Mouse (Mus musculus) T-helper 1 cell (primary cell): ENCODE measurements at regions not wholly inside any gene's neighbourhood (a gene's known extent, or its start where the extent isn't known, plus 50 kb on each side); places are given as distances from the start of the nearest gene placed in this dataset.

Experiments
- in situ Hi-C: fragments of 300-600 bp; cut with MboI, MseI; formaldehyde crosslinking; loops from one replicate; pipeline ENCODE4 v1.15.1; 2025; ENCODE audit warnings: high pct_unique_total_duplicates

DNA sequence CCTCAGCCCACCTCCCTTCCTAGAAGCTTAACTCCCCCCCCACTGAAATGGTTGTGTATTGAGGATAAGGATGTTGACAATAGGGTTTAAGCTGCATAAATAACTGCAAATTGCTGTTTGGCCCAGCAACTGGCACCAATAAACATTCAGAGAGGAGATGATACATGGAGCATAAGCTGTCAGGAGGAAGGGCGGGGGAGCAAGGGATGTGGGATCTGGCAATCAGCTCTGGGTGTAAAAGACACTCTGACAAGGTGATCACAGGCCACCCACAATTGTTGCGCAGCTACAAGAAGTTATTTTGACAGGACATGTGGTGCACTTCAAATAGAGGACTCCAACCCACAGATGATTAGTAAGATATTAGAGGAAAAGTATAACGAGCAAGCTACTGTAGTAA, 83.8 kb upstream of the Tbc1d5 start:
- in situ Hi-C loops: no loop called here

DNA sequence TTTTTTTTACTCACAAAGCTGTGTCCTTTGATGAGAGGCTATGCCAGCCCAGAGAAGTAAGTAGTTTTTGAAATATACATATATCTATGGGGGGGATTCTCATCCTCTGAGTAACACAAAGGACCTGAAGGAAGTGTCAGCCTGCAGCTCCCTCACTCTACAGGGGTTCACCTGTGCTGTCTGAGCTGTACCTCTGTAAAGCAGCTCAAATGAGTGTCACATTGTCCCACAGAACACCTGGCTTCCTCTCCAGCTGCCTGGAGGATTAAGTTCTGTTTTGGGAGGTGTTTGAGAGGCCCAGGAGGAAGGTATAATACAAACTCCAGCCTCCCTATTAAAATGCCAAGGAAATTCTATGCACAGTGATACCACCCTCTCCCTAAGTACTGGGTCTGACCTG, 83.3 kb upstream of the Tbc1d5 start:
- in situ Hi-C loops: no loop called here

DNA sequence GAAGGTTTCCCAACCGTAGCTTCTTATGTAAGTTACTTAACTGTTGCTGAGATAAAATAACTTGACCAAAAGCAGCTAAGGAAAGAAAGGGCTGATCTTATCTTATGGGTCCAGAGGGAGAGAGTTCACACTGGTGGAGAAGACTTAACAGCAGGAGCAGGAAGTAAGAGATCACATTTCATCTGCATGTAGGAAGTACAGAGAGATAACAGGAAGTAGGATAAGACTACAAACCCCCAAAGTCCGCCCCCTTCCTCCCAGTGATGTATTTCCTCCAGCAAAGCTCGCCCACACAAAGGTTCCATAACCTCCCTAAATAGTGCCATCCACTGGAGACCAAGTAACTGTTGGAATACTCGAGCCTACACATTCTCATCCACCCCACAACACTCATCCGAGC, 79.2 kb upstream of the Tbc1d5 start:
- in situ Hi-C loops: no loop called here

DNA sequence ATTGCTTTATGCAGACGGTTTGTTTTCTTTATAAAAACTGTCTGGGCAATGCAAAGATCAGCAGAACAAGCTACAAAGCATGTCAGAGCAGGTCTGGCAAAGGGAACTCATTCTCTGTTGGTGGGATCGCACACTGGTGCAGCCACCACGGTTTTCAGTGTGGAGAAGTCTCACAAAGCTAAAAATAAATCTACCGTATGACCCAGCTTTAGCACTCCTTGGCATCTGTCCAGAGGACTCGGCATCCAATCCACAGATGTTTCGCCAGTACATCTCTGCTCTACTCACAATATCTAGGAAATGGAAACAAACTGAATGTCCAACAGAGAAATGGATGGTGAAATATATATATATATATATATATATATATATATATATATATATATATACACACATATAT, 69.4 kb upstream of the Tbc1d5 start:
- in situ Hi-C loops: no loop called here

DNA sequence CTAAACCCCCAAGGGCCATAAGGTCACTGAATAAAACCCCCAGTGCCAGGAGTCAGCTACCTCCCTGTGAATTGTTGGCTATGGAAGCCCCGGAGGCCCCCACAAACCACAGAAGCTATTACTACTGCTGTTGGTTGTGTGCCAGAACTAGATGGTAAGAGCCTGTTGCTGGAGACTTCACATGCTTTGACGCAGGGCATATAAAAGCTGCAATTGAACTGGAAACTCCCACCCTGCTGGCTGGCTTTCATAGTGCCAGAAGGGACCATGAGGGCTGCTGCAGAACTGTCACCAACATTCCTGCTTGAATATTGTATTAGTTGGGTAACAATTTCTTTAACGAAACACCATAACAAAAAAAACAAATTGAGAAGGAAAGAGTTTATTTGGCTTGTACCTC, 66.9 kb upstream of the Tbc1d5 start:
- in situ Hi-C loops: no loop called here

DNA sequence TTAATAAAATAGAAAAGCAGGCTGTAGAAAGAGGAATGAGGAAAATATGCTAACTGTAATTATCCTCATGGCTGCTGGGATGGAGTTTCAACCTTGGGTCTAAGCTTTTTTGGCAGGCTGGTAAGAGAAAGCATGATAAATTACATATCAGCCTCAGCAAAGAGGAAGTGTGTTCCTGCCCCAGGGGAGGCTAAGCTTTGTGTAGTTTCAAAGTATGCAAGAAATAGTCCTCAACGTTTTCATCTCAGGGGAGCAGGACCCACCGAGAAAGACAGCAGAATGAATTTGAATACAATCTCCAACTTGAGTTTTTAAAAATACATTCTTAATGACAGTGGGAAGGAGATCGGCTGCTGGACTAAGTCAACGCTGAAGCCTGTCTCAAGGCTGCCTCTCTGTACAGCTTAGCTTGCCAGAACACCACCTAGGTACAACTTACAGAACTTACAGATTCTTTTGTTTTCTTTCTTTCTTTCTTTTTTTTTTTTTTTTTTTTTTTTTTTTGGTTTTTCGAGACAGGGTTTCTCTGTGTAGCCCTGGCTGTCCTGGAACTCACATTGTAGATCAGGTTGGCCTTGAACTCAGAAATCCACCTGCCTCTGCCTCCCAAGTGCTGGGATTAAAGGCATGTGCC, 61.3 kb upstream of the Tbc1d5 start:
- in situ Hi-C loops: no loop called here

DNA sequence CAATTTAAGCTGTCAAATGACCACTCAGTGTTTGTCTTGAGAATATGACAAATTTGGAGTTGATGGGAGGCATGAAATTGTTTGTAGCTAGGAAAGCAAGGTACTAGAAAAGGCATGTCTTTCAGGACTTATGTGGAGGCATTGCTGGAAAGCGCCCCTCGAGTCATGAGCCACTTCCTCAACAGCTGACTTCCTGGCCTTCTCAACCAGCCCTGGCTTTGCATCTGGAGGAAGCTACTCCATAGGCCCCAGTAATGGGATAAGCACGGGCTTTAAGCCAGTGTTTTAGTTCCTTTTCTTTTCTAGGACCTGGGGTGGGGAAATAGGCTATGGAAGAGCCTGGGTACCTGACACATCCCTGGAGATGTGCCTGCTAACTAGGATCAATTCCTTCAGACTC, 60.3 kb upstream of the Tbc1d5 start:
- in situ Hi-C loops: no loop called here
